Mouse (Mus musculus) spleen, postnatal 4 days (tissue): ENCODE results near the gene Sphk2.

Experiments used
- DNase-seq, 2 experiments: peaks; one replicate each; pipeline ENCODE4 v3.0.0; 2022; ENCODE audit warnings: low spot score in 2 of 2

The Sphk2 gene

GRCm38 (mm10) chr7:45710477-45711191 is 7.2 kb downstream of the Sphk2 start:
- no peak for DNase-seq

- no peak for DNase-seq
Observed at GRCm38 (mm10) chr7:45709677-45710355, 8.0 kb downstream of the Sphk2 start.

- DNase-seq: no peak
Observed at GRCm38 (mm10) chr7:45709036-45709435, 8.8 kb downstream of the Sphk2 start.

GRCm38 (mm10) chr7:45708221-45708761 is 9.5 kb downstream of the Sphk2 start:
- no peak for DNase-seq

- DNase-seq: peak; percentile 85 to 92
Observed at GRCm38 (mm10) chr7:45707375-45707967, 10.3 kb downstream of the Sphk2 start.

- DNase-seq: peak; percentile 84 to 92
Observed at GRCm38 (mm10) chr7:45706721-45707241, 11.0 kb downstream of the Sphk2 start.

GRCm38 (mm10) chr7:45705873-45706281 is 11.9 kb downstream of the Sphk2 start:
- DNase-seq: no peak

- no peak for DNase-seq
Observed at GRCm38 (mm10) chr7:45705443-45705864, 12.3 kb downstream of the Sphk2 start.

GRCm38 (mm10) chr7:45704730-45705442 is 12.9 kb downstream of the Sphk2 start, which contains the start of gene Dbp:
Gene Dbp, plus strand, starts transcription at chr7:45705088.
- peak; percentile 93 for DNase-seq

GRCm38 (mm10) chr7:45704046-45704559 is 13.7 kb downstream of the Sphk2 start:
- DNase-seq: peak; percentile 49 to 76

GRCm38 (mm10) chr7:45703521-45704033 is 14.2 kb downstream of the Sphk2 start:
- no peak for DNase-seq

GRCm38 (mm10) chr7:45702809-45703520 is 14.8 kb downstream of the Sphk2 start:
- DNase-seq: no peak

GRCm38 (mm10) chr7:45702316-45702715 is 15.5 kb downstream of the Sphk2 start:
- DNase-seq: no peak

- DNase-seq: no peak
Observed at GRCm38 (mm10) chr7:45701607-45702006, 16.2 kb downstream of the Sphk2 start.

GRCm38 (mm10) chr7:45701072-45701471 is 16.7 kb downstream of the Sphk2 start:
- no peak for DNase-seq

GRCm38 (mm10) chr7:45700301-45701015 is 17.3 kb downstream of the Sphk2 start:
- peak in 1 of 2 experiments; percentile 59 for DNase-seq

- DNase-seq: no peak
Observed at GRCm38 (mm10) chr7:45699523-45700141, 18.2 kb downstream of the Sphk2 start, which contains the start of gene Car11. Gene Car11, plus strand, starts transcription at chr7:45699843.

- no peak for DNase-seq
Observed at GRCm38 (mm10) chr7:45697894-45698293, 19.9 kb downstream of the Sphk2 start.

- DNase-seq: no peak
Observed at GRCm38 (mm10) chr7:45695098-45695497, 22.7 kb downstream of the Sphk2 start.
